Mouse (Mus musculus) lung, embryonic 16.5 days (tissue): ENCODE measurements at regions not wholly inside any gene's neighbourhood (a gene's known extent, or its start where the extent isn't known, plus 50 kb on each side); places are given as distances from the start of the nearest gene placed in this dataset.
"Not testable (repeated sequence)": the region's sequence is repeated elsewhere in the genome, so short reads cannot be mapped to it uniquely, and the experiment has no call there.

Experiments used
- ATAC-seq: fragments of 200-750 bp; cut with Nextera tagmentation; 2 replicates; pipeline ENCODE4 v1.8.0; 2017; ENCODE audit warnings: low read depth, mild to moderate bottlenecking, moderate library complexity
- H3K27ac ChIP-seq: fragments of 300-500 bp; sonication (generic); 2 replicates; pipeline ENCODE4 v1.5.1; 2014; ENCODE audit warnings: mild to moderate bottlenecking, control low read depth, low read length
- H3K27me3 ChIP-seq: fragments of 300-500 bp; sonication (generic); 2 replicates; pipeline ENCODE4 v1.6.1; 2014; ENCODE audit warnings: low read depth, low read length, mixed read lengths; ENCODE audit not compliant: control insufficient read depth, insufficient read depth
- H3K36me3 ChIP-seq: fragments of 300-500 bp; sonication (generic); 2 replicates; pipeline ENCODE4 v1.6.1; 2014; ENCODE audit warnings: low read length; ENCODE audit not compliant: control insufficient read depth, insufficient read depth
- H3K4me1 ChIP-seq: fragments of 300-500 bp; sonication (generic); replicated peaks from 2 replicates; pipeline ENCODE4 v1.6.1; 2014; ENCODE audit warnings: low read length, mixed read lengths; ENCODE audit not compliant: control insufficient read depth, insufficient read depth
- H3K4me2 ChIP-seq: fragments of 300-500 bp; sonication (generic); 2 replicates; pipeline ENCODE4 v1.6.1; 2014; ENCODE audit warnings: low read depth, low read length, control low read depth
- H3K4me3 ChIP-seq: fragments of 300-500 bp; sonication (generic); 2 replicates; pipeline ENCODE4 v1.5.1; 2014; ENCODE audit warnings: mild to moderate bottlenecking, low read length, control low read depth
- H3K9ac ChIP-seq: fragments of 300-500 bp; sonication (generic); 2 replicates; pipeline ENCODE4 v1.6.1; 2014; ENCODE audit warnings: low read length, control low read depth
- H3K9me3 ChIP-seq: fragments of 300-500 bp; sonication (generic); 2 replicates; pipeline ENCODE4 v1.6.1; 2016; ENCODE audit warnings: low read length; ENCODE audit not compliant: control insufficient read depth
- WGBS: fragments of 180-500 bp; shearing (Covaris S2); extraction: QIAGEN DNeasy Blood & Tissue Kit; methylation state at CpG from one replicate; pipeline ENCODE4 v1.1.7; 2014; 5-methylcytosine and 5-hydroxymethylcytosine counted together

DNA sequence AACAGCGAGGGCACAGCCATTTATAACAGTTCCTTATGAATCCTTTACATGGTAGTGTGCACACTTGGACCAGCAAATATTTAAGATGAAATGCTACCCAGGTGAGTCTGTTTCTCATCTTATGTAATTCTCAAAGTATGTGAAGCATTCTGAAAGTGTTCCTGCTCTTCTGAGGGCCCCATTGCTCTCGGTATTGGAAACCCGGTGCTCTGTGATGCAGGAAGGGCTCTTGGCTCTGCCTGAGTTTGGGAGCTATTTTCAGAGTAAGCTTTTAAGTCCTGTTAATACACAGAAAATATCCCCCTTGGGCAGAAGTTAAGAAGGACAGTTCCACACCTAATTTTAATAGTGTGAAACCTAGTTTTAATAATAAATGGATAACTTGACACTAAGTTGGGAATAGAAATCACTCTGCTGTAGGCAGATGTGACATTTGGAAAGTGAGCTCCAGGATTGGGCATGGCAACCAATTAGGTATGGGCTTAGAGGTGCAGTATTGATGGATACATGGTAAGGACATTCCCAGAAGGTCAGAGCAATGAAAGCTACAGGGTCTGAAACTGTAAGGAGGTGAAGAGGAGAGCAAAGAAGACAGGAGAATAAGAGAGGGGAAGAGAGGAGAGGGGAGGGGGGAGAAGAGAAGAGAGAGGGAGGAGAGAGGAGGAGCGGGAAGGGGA lies 145.8 kb upstream of the Slc25a13 start:
- Histone ChIP-seq H3K27ac (no peak overlapping the region), H3K9me3 (no peaks in the 10 kb centered on the region), H3K9ac (no peak overlapping the region), H3K4me3 (no peak overlapping the region), H3K4me2 (no peak overlapping the region), H3K27me3 (no peaks in the 10 kb centered on the region), H3K36me3 (no peaks in the 10 kb centered on the region), H3K4me1 (no peaks in the 10 kb centered on the region; the same call in 1 of the 2 replicates)
- WGBS, result 59% methylated on average over 4 of the region's 4 CpGs
- peak; percentile 47; the same call in 1 of the 2 replicates for ATAC-seq

DNA sequence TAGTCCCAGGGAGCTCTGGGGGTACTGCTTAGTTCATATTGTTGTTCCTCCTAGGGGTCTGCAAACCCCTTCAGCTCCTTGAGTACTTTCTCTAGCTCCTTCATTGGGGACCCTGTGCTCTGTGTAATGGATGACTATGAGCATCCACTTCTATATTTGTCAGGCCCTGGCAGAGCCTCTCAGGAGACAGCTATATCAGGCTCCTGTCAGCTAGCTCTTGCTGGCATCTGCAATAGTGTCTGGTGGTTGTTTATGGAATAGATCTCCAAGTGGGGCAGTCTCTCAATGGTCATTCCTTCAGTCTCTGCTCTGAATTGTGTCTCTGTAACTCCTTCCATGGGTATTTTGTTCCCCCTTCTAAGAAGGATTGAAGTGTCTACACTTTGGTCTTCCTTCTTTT lies 144.2 kb upstream of the Slc25a13 start:
- not testable (repeated sequence) for H3K4me3 ChIP-seq, ATAC-seq, H3K36me3 ChIP-seq, H3K9me3 ChIP-seq, H3K4me2 ChIP-seq, H3K27ac ChIP-seq, H3K9ac ChIP-seq, H3K4me1 ChIP-seq, H3K27me3 ChIP-seq

DNA sequence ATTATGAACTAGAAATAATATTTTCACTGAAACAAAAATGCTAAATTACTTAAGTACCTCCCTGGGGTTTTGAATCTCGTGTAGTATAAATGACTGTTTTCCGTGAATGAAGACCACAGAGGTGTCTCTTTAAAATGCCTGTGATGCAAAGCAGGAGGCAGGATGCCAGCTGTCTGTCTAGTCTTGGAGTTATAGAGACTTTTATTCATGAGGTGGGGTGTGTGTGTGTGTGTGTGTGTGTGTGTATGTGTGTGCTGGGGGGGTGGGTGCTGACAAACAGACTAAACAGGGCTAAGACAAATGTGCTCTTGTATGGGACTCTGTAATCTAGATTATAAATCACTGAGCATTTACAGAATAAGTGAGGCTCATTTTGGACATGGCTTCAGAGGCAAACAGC lies 140.5 kb upstream of the Slc25a13 start:
- H3K27ac ChIP-seq, result no peak overlapping the region
- no peak overlapping the region for H3K9ac ChIP-seq
- no peaks in the 10 kb centered on the region for H3K36me3 ChIP-seq
- H3K4me1 ChIP-seq, result no peaks in the 10 kb centered on the region; the same call in 1 of the 2 replicates
- ATAC-seq, result no peak
- 28% methylated on average over 2 of the region's 2 CpGs for WGBS
- no peak overlapping the region for H3K4me3 ChIP-seq
- H3K27me3 ChIP-seq, result no peaks in the 10 kb centered on the region
- no peak overlapping the region for H3K4me2 ChIP-seq
- H3K9me3 ChIP-seq, result no peaks in the 10 kb centered on the region

DNA sequence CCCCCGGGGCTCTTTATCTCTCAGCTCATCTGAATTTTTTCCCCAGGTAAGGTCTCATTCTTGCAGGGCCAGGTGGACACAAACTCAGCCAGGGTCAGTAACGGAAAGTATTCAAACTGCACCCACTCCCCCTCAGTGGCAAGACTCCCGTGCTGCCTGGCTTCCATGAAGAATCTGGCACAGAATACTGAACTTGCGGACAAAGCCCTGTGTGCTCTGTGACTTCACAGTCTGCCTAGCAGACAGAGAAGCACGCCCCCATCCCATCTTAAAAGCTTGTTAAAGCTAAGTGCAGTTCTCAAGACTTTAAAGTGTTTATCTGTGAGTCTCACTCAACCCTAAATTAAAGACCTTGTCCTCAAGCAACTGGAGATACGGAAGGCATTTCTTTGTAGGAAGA lies 140.0 kb upstream of the Slc25a13 start:
- H3K27ac ChIP-seq, result no peak overlapping the region
- no peak for ATAC-seq
- 39% methylated on average over 6 of the region's 6 CpGs for WGBS
- no peaks in the 10 kb centered on the region for H3K36me3 ChIP-seq
- no peak overlapping the region for H3K9ac ChIP-seq
- H3K4me1 ChIP-seq, result no peaks in the 10 kb centered on the region
- no peak overlapping the region for H3K4me3 ChIP-seq
- no peaks in the 10 kb centered on the region for H3K9me3 ChIP-seq
- H3K27me3 ChIP-seq, result no peaks in the 10 kb centered on the region
- H3K4me2 ChIP-seq, result no peak overlapping the region

DNA sequence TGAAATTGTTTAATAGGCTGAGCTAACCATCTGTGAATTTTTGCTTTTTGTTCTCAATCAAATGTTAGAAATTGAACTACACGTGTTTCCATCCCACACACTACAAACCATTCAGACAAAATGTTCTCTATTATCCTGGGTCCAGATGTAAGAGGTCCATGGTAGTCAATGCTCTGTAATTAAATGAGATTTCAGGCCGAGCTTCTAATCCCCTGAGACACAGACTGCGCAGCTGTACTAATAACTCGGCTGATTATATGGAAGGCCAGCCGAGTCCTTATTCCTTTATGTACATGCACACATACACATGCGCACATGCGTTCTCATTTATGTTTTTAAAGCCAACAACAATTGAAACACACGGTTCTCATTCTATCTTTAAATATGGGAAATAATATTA lies 118.3 kb upstream of the Slc25a13 start:
- 87% methylated on average over 8 of the region's 8 CpGs for WGBS
- ATAC-seq, result no peak
- H3K36me3 ChIP-seq, result no peaks in the 10 kb centered on the region
- H3K4me3 ChIP-seq, result no peak overlapping the region
- no peaks in the 10 kb centered on the region for H3K27me3 ChIP-seq
- no peaks in the 10 kb centered on the region for H3K4me1 ChIP-seq
- H3K9ac ChIP-seq, result no peak overlapping the region
- no peak overlapping the region for H3K27ac ChIP-seq
- H3K4me2 ChIP-seq, result no peak overlapping the region
- H3K9me3 ChIP-seq, result no peaks in the 10 kb centered on the region; the same call in 1 of the 2 replicates

DNA sequence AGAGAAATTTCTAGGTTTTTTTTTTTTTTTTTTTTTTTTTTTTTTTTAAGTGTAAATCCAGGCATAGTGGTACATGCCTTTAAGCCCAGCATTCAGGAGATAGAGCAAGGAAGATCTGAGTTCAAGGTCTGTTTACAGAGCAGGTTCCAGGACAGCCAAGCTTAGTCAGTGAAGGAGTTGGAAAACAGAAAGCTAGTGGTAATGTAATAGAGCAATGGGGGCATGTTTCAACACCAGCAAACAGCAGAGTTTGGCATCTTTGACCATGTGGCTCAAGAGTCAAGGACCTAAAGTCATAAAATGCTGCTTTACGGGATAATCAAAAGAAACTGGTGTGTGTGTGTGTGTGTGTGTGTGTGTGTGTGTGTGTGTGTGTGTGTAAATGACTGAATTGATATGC lies 113.3 kb upstream of the Slc25a13 start:
- no peak for ATAC-seq

DNA sequence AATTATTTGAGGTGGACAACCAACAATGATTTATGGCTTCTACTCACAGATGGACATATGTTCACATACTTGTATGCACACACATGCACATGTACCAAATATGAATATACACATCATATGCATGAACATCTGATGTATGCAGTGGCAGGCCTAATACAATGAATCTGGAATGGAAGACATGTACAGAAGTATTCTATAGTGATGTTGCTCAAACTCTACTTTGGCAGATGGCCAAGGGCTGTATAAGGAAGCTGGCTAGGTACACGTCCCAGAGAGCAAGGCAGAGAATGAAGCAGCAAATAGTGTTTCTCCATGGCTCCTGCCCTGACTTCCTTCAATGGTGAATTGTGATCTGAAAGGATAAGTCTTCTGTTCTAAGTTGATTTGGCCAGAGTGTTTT lies 108.5 kb upstream of the Slc25a13 start:
- H3K27me3 ChIP-seq, result no peaks in the 10 kb centered on the region
- no peaks in the 10 kb centered on the region for H3K36me3 ChIP-seq
- H3K4me1 ChIP-seq, result no peaks in the 10 kb centered on the region
- no peak for ATAC-seq
- no peaks in the 10 kb centered on the region for H3K9me3 ChIP-seq
- no peak overlapping the region for H3K9ac ChIP-seq
- no peak overlapping the region for H3K4me3 ChIP-seq
- H3K27ac ChIP-seq, result no peak overlapping the region
- no peak overlapping the region for H3K4me2 ChIP-seq
- 6% methylated on average over 1 of the region's 1 CpGs for WGBS

More for the DNA sequence above, 113.3 kb upstream of the Slc25a13 start:
- H3K9me3 ChIP-seq, result no peaks in the 10 kb centered on the region; the same call in 1 of the 2 replicates
- H3K27ac ChIP-seq, result no peak overlapping the region
- no peaks in the 10 kb centered on the region for H3K27me3 ChIP-seq
- H3K9ac ChIP-seq, result no peak overlapping the region
- 94% methylated on average over 1 of the region's 1 CpGs for WGBS
- H3K4me1 ChIP-seq, result no peaks in the 10 kb centered on the region
- H3K4me2 ChIP-seq, result no peak overlapping the region
- no peak overlapping the region for H3K4me3 ChIP-seq
- no peaks in the 10 kb centered on the region for H3K36me3 ChIP-seq

DNA sequence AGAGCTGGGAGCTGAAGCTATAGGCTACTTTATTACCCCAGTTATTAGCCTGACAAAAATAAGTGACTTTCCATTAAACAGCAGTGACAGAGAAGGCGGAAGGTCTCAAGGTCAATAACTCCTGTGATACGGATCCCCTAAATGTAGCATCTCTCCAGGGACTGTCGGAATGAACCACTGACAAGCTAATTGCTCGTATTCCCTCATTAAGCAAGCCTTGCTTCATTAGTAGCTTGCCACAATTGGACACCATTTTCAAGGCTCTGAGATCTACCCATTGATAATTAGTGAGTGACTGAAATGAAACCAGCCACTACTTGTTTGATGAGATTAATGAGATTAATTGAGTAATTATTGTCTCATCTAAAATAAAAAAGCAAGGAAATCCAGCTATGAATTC lies 99.8 kb upstream of the Slc25a13 start:
- 70% methylated on average over 4 of the region's 4 CpGs for WGBS
- Histone ChIP-seq H3K4me2 (no peak overlapping the region), H3K36me3 (no peaks in the 10 kb centered on the region), H3K27ac (no peak overlapping the region), H3K27me3 (no peaks in the 10 kb centered on the region), H3K4me1 (no peaks in the 10 kb centered on the region), H3K4me3 (no peak overlapping the region), H3K9me3 (no peaks in the 10 kb centered on the region), H3K9ac (no peak overlapping the region)
- no peak for ATAC-seq

DNA sequence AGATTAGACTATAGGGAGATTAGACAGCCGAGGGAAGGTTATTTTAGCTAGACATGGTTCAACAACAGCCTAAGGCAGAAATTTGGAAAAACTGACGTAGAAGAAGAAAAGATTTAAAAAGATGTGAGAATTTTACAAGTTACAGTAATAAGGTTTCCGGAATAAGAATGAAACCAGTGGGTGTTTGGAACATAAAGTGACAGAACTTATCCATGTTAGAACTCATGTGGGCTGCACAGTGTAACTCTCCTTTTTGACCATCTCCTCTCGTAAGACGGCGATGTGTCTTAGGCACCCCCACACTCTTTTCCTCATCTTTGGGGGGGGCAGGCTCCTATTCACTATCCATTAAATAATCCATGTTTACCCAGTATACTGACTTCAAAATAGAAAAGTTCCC lies 96.2 kb upstream of the Slc25a13 start:
- no peaks in the 10 kb centered on the region for H3K9me3 ChIP-seq
- 85% methylated on average over 6 of the region's 6 CpGs for WGBS
- H3K9ac ChIP-seq, result no peak overlapping the region

DNA sequence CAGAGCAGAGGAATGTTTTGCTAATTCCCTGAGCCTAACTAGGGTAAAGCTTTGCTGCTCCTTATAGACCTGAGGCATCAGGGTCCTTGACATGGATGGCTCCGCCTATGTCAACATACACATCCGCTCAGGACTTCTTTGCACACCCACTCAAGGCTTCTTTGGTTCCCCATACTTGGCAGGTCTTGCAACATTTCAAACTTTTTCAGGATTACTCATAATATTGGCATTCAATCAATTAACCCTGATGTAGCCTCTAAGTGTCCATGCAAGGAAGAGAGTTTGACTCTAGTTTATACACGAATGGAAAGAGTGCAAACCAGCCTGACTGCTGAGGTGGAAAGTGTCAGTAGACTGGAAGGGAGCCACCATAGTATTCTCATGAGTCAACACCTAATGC lies 93.2 kb upstream of the Slc25a13 start:
- Histone ChIP-seq H3K27ac (no peak overlapping the region), H3K27me3 (no peaks in the 10 kb centered on the region), H3K9me3 (no peaks in the 10 kb centered on the region), H3K4me3 (no peak overlapping the region), H3K36me3 (no peaks in the 10 kb centered on the region), H3K4me1 (peaks cover 7% of the 10 kb centered on the region; the same call in 1 of the 2 replicates), H3K9ac (no peak overlapping the region), H3K4me2 (no peak overlapping the region)
- ATAC-seq, result peak; percentile 92
- 37% methylated on average over 3 of the region's 3 CpGs for WGBS

More for the DNA sequence above, 96.2 kb upstream of the Slc25a13 start:
- Histone ChIP-seq H3K4me1 (peaks cover 7% of the 10 kb centered on the region; the same call in 1 of the 2 replicates), H3K36me3 (no peaks in the 10 kb centered on the region), H3K27me3 (no peaks in the 10 kb centered on the region), H3K4me3 (no peak overlapping the region), H3K27ac (no peak overlapping the region), H3K4me2 (no peak overlapping the region)
- no peak for ATAC-seq
